Mouse (Mus musculus): ENCODE data around the gene Slc15a1.

- TF ChIP-seq CTCF (conservative IDR thresholded peaks at IDR 0.05; ENCODE audit: low read length) (no peak), POU5F1 (IDR thresholded peaks at IDR 0.05; ENCODE audit: borderline replicate concordance, low read length) (no peak), NANOG (IDR thresholded peaks at IDR 0.05; ENCODE audit: borderline replicate concordance, low read length) (peak; percentile 64; the same call in 1 of the 2 replicates)
These were observed 40.7 kb upstream of the Slc15a1 start for GRCm38 (mm10) chr14:121545551-121546331.
